Mouse (Mus musculus): ENCODE data around the gene Olfr507. TPM values are rescaled to one million over a fixed set of nuclear protein-coding genes. Genes with fewer than 3 reads are reported as not detected.
"Not testable (repeated sequence)": the region's sequence is repeated elsewhere in the genome, so short reads cannot be mapped to it uniquely, and the experiment has no call there.

The Olfr507 gene
- total RNA-seq (2021): not detected
- long read RNA-seq, experiment 1: 0 reads
- long read RNA-seq, experiment 2: 0 reads

- DNase-seq (ENCODE audit: low spot score in 2 of 2): no peak
Measured at GRCm38 (mm10) chr7:108621514-108621913, at the start of gene Olfr507. Gene Olfr507 (plus strand): TSS chr7:108621814.

GRCm38 (mm10) chr7:108589797-108590196 lies 31.8 kb upstream of the Olfr507 start:
- no peak for DNase-seq (ENCODE audit: low spot score in 2 of 2)

GRCm38 (mm10) chr7:108601916-108602315 lies 19.7 kb upstream of the Olfr507 start:
- DNase-seq (ENCODE audit: low spot score in 2 of 2): not testable (repeated sequence)

GRCm38 (mm10) chr7:108610487-108610886 lies 11.1 kb upstream of the Olfr507 start, which contains the start of gene Olfr506:
Gene Olfr506 (plus strand): TSS chr7:108610787.
- DNase-seq (ENCODE audit: low spot score in 2 of 2): no peak

- no peak for DNase-seq (ENCODE audit: low spot score in 2 of 2)
Measured at GRCm38 (mm10) chr7:108614110-108614509, 7.5 kb upstream of the Olfr507 start.

- not testable (repeated sequence) for DNase-seq (ENCODE audit: low spot score in 2 of 2)
Measured at GRCm38 (mm10) chr7:108616781-108617180, 4.8 kb upstream of the Olfr507 start.

GRCm38 (mm10) chr7:108629694-108630093 lies 8.1 kb downstream of the Olfr507 start, which contains the start of gene Olfr508:
Gene Olfr508 (plus strand): TSS chr7:108629994.
- no peak for DNase-seq (ENCODE audit: low spot score in 2 of 2)

GRCm38 (mm10) chr7:108651806-108652205 lies 30.2 kb downstream of the Olfr507 start, which contains the start of gene Olfr509:
Gene Olfr509 (minus strand): TSS chr7:108651906.
- DNase-seq (ENCODE audit: low spot score in 2 of 2): no peak

GRCm38 (mm10) chr7:108662419-108662818 lies 40.8 kb downstream of the Olfr507 start:
- no peak for DNase-seq (ENCODE audit: low spot score in 2 of 2)

- DNase-seq (ENCODE audit: low spot score in 2 of 2): no peak
Measured at GRCm38 (mm10) chr7:108666118-108666517, 44.5 kb downstream of the Olfr507 start, which contains the start of gene Olfr510. Gene Olfr510 (plus strand): TSS chr7:108666418.

GRCm38 (mm10) chr7:108671058-108671457 lies 49.4 kb downstream of the Olfr507 start:
- DNase-seq (ENCODE audit: low spot score in 2 of 2): no peak

Other genes starting within 250 kb of the Olfr507 start
- gene Olfr495, start 228.6 kb upstream of the Olfr507 start, total RNA-seq (2021): not detected
- gene Olfr497, start 201.4 kb upstream of the Olfr507 start, total RNA-seq (2021): not detected
- not detected for gene Olfr498, start 156.5 kb upstream of the Olfr507 start, total RNA-seq (2021)
- gene Olfr502, start 96.7 kb upstream of the Olfr507 start, total RNA-seq (2021): not detected
- gene Olfr503, start 77.3 kb upstream of the Olfr507 start, total RNA-seq (2021): not detected
- not detected for gene Olfr504, start 56.0 kb upstream of the Olfr507 start, total RNA-seq (2021)
- not detected for gene Olfr506, start 11.0 kb upstream of the Olfr507 start, total RNA-seq (2021)
- not detected for gene Olfr508, start 8.2 kb downstream of the Olfr507 start, total RNA-seq (2021)
- gene Olfr509, start 30.1 kb downstream of the Olfr507 start, total RNA-seq (2021): under 1 TPM in 1 of 2 experiments, not detected in 1; 0.08 TPM
- not detected for gene Olfr510, start 44.6 kb downstream of the Olfr507 start, total RNA-seq (2021)
- not detected for gene Olfr512, start 91.5 kb downstream of the Olfr507 start, total RNA-seq (2021)
- not detected for gene Olfr513, start 129.2 kb downstream of the Olfr507 start, total RNA-seq (2021)
- not detected for gene Olfr514, start 204.2 kb downstream of the Olfr507 start, total RNA-seq (2021)
- gene Olfr516, start 228.7 kb downstream of the Olfr507 start, total RNA-seq (2021): not detected

Measured in adrenal gland, postnatal 4 days (tissue).